Mouse (Mus musculus): ENCODE results near the gene Olfr520.
"Not testable (repeated sequence)": the region's sequence is repeated elsewhere in the genome, so short reads cannot be mapped to it uniquely, and the experiment has no call there.

Olfr520 gene

DNA sequence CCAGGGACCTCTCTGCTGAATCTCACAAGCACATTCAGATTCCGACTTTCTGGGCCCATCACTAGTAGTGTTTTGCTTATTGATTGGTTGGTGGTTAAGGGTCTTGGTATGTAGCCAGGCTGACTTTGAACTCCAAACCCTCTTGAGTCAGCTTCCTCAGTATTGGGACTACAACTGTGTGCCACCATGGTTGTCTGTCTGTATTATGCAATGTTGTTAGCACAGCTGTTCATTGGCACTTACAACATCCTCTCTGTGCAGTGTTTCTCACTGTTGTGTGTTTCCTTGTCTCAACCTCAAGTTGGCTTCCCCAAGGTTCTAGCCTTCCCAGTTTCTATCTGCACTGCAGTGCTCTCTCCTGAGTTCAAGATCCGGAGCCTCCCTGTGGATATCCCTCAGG, 13.5 kb upstream of the Olfr520 start:
- DNase-seq = no peak

DNA sequence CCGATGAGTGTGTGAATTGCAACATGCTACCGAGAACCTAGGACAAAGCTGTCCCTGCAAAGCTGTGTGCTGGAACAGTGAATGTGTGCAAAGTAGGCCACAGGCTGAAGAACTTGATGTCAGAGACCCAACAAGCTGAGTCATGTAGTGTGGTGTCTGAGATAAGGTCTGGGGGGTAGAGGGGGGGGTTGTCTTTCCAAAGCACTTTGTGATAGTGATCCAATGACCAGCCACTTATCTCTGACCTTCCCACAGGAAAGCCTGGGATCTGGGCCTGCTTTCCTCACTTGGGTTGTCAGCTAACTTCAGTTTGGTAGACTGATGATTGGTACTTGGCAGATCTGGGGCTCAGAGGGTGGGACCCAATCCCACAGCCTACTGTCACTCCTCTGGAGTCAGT, 4.5 kb downstream of the Olfr520 start:
- DNase-seq = no peak

DNA sequence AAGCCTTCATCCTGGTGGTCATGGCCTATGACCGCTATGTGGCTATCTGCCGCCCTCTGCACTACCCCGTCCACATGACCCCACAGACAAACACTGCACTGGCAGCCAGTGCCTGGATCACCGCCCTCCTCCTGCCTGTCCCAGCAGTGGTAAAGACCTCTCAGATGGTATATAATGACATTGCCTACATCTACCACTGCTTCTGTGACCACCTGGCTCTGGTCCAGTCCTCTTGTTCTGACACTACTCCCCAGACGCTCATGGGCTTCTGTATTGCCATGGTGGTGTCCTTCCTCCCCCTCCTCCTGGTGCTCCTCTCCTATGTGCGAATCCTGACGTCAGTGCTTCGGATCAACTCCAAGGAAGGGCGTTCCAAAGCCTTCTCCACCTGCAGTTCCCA, 5.4 kb downstream of the Olfr520 start:
- not testable (repeated sequence) for DNase-seq

GRCm38 (mm10) chr7:99739276-99739675, 9.2 kb downstream of the Olfr520 start:
- DNase-seq = no peak

DNA sequence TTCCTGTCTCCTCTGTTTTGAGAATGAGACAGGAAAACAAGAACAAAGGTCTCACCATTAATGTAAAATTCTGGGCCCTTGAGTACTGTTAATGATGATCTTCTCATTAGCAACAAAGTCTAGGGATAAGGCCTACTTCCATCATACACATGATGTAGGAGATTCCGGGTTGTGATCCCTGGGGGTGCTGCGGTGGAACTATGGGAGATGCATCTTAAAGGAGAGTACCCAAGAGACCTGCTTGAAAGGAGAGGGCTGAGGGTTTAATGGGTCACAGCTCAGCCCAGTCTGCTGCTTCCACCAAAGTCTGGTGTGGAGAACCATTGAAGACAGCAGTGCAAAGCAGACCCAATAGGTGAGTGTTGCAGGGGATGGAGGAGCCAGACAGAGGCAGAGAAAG, 33.1 kb downstream of the Olfr520 start, which contains the start of gene Olfr521:
Gene Olfr521 (plus strand): TSS at position 301 of the 400 bp plus-strand sequence.
- no peak for DNase-seq

DNA sequence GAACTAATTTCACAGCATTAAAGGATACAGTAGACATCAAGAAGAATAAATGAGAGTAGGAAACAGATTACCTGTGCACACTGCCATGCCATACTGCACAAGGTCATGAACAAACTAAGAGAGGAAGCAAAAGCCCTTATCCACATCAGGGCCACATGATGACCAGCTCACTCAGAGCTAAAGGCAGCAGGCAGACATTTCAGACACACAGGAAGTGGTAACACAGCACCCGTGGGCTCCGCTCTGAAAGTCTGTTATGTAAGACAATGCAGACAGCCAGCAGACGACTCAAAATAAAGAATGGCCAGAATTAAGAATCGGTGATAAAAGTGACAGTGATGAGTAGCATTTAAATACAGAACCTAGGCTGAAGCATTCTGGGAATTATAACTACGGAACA, 51.3 kb downstream of the Olfr520 start:
- DNase-seq = no peak

- no peak for DNase-seq
Measured at GRCm38 (mm10) chr7:99781916-99782315, 51.8 kb downstream of the Olfr520 start.

GRCm38 (mm10) chr7:99783421-99783820, 53.3 kb downstream of the Olfr520 start:
- DNase-seq = no peak

DNA sequence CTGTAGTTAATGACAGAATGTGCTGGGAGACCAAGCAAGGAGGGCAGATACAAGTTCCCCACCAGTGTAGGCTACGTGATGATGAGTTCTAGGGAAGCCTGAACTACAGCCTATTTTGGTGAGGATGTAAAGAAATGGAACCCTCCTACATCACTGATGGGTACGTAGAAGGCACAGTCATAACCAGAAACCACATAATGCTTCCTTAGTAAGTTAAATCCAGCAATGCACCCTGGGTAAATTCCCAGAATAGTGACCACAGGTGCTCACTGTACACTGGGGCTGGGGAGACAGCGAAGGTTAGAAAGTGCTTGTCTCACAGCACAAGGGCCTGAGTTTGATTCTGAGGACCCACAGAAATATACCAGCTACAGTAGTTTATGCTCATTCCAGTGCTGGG, 55.5 kb downstream of the Olfr520 start:
- DNase-seq = no peak
